Mouse (Mus musculus) stomach, embryonic 14.5 days (tissue): ENCODE measurements around the gene Exph5. TPM values are rescaled to one million over a fixed set of nuclear protein-coding genes. Genes with fewer than 3 reads are reported as not detected.

Source experiments
- ATAC-seq: fragments of 200-750 bp; cut with Nextera tagmentation; 2 replicates; pipeline ENCODE4 v1.8.0; 2017; ENCODE audit warnings: low read depth, moderate TSS enrichment; ENCODE audit not compliant: insufficient number of reproducible peaks, insufficient read depth, low FRiP score
- H3K27ac ChIP-seq: fragments of 300-500 bp; sonication (generic); 2 replicates; pipeline ENCODE4 v1.5.1; 2014; ENCODE audit warnings: mild to moderate bottlenecking, low read length, moderate library complexity, mixed read lengths
- H3K27me3 ChIP-seq: fragments of 300-500 bp; sonication (generic); 2 replicates; pipeline ENCODE4 v1.6.1; 2014; ENCODE audit warnings: low read length, control low read depth, mixed read lengths; ENCODE audit not compliant: control insufficient read depth, insufficient read depth
- H3K36me3 ChIP-seq: fragments of 300-500 bp; sonication (generic); 2 replicates; pipeline ENCODE4 v1.6.1; 2014; ENCODE audit warnings: mild to moderate bottlenecking, control low read depth, low read length, moderate library complexity, mixed read lengths; ENCODE audit not compliant: control insufficient read depth, insufficient read depth
- H3K4me1 ChIP-seq: fragments of 300-500 bp; sonication (generic); 2 replicates; pipeline ENCODE4 v1.6.1; 2014; ENCODE audit warnings: low read length, control low read depth, mixed read lengths; ENCODE audit not compliant: control insufficient read depth, insufficient read depth
- H3K4me2 ChIP-seq: fragments of 300-500 bp; sonication (generic); replicated peaks from 2 replicates; pipeline ENCODE4 v1.6.1; 2014; ENCODE audit warnings: low read depth, low read length, control low read depth
- H3K4me3 ChIP-seq: fragments of 300-500 bp; sonication (generic); 2 replicates; pipeline ENCODE4 v1.5.1; 2014; ENCODE audit warnings: low read depth, low read length, control low read depth
- H3K9ac ChIP-seq: fragments of 300-500 bp; sonication (generic); replicated peaks from 2 replicates; pipeline ENCODE4 v1.6.1; 2014; ENCODE audit warnings: low read depth, mild to moderate bottlenecking, control low read depth, low read length, moderate library complexity, mixed read lengths
- H3K9me3 ChIP-seq: fragments of 300-500 bp; sonication (generic); 2 replicates; pipeline ENCODE4 v1.6.1; 2016; ENCODE audit warnings: low read depth, low read length, control low read depth; ENCODE audit not compliant: control insufficient read depth
- WGBS: fragments of 180-500 bp; shearing (Covaris S2); extraction: QIAGEN DNeasy Blood & Tissue Kit; methylation state at CpG from one replicate; pipeline ENCODE4 v1.1.7; 2014; 5-methylcytosine and 5-hydroxymethylcytosine counted together
- polyA plus RNA-seq: library from polyadenylated mRNA; unstranded; fragments of >200 nt; fragmentation: Nextera tagmentation; extraction: Ambion mirVana; gene quantifications from 2 replicates; pipeline ENCODE4 v1.2.1, GENCODE M21; 2014

Gene Exph5
- polyA plus RNA-seq, 1 experiment from 2014 or later = 14.7 TPM

DNA sequence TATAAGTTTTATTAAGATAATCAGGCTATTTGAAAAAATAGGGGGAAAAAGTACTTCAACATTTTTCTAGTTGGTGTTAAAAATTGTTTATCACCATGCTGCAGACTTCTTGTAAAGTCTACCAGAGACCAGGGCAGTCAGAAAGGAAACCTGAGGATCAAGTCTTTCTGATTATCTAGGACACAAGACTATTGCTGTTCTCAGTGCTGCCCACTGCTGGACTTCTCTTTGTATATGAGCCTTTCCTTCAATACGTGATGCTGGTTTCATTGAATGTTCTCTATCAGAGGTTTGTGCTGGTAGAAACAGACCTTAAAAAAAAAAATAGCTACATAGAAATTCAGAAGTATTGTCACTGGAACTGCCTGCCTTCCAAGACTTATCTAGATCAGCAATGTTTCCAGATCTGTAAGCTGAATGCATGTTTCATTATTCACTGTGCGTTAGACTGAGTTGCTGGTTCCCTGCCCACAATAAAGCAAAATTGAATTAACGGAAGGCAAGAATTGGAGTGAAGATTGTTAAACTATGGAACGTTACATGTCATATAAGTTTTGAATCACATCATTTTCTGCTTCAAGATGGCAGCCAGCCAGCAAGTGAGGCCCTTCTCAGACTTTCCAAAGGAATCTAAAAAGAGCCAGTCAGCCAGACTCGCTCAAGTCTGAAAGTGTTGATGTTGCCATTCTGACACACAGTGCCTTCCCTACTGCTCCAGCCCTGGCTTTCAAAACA is 32.6 kb upstream of the Exph5 start:
- no peaks in the 10 kb centered on the region for H3K36me3 ChIP-seq
- H3K9ac ChIP-seq = no peak overlapping the region
- H3K4me2 ChIP-seq = no peak overlapping the region
- no peak overlapping the region for H3K4me3 ChIP-seq
- no peak overlapping the region; the same call in 1 of the 2 replicates for H3K27ac ChIP-seq
- H3K27me3 ChIP-seq = no peaks in the 10 kb centered on the region
- H3K4me1 ChIP-seq = 0 out of 2 replicates have a peak, but pooled peaks cover 2% of the 10 kb centered on the region
- no peak for ATAC-seq
- 55% methylated on average over 5 of the region's 5 CpGs for WGBS
- H3K9me3 ChIP-seq = no peaks in the 10 kb centered on the region

DNA sequence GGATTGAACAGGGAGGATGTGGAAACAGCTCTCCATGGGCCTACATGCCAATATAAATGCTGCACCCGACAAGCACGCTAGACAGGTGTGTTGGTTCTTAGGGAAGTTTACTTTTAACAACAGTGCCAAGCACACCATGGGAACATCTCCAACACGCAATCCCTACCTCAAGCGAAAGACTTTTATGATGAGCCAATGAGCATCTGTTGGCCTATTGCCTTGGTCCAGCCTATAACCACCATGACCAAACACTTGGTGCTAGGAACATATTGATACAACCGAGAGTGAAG is 32.1 kb upstream of the Exph5 start:
- no peaks in the 10 kb centered on the region for H3K27me3 ChIP-seq
- no peak overlapping the region for H3K4me3 ChIP-seq
- no peak overlapping the region for H3K27ac ChIP-seq
- WGBS = 85% methylated on average over 5 of the region's 5 CpGs
- H3K4me2 ChIP-seq = no peak overlapping the region
- ATAC-seq = no peak
- H3K9me3 ChIP-seq = no peaks in the 10 kb centered on the region
- H3K36me3 ChIP-seq = no peaks in the 10 kb centered on the region
- H3K9ac ChIP-seq = no peak overlapping the region
- 0 out of 2 replicates have a peak, but pooled peaks cover 2% of the 10 kb centered on the region for H3K4me1 ChIP-seq

DNA sequence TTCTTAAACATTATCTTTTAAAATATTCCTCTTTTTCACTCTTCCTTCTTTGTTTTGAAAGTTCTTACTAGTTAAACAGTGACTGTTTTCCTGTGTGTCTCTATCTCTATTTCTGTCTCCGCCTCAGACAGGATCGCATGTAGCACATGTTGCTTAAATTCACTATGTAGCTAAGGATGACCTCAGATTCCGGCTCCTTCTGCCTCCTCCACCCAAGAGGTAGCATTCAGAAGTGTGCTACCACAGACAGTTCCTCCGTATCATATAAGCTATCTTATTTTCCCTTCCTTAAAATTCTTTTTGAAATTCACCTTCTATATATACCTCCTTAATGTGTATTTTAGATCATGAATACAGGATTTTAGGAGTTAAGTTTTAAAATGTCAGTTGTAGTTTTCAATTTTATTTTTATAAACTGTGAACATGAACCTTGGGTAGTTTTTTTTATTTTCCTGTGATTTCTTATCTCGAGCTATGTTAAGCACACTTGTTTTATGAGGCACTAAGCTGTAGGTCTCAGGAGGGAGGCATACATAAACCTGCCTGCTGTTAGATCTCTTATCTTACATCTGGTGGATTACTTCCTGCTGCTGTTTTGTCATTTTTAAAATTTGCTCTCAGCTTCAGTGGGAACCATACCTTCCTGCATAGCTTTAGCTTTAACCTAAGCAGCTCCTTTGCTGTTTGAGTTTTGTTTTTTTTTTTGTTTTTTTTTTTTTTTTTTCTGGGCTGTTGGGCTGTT is 30.0 kb upstream of the Exph5 start:
- no peaks in the 10 kb centered on the region for H3K36me3 ChIP-seq
- no peaks in the 10 kb centered on the region for H3K27me3 ChIP-seq
- no peaks in the 10 kb centered on the region for H3K9me3 ChIP-seq
- ATAC-seq = no peak
- no peak overlapping the region for H3K4me3 ChIP-seq
- no peak overlapping the region for H3K4me2 ChIP-seq
- 58% methylated on average over 5 of the region's 5 CpGs for WGBS
- no peak overlapping the region for H3K9ac ChIP-seq
- 0 out of 2 replicates have a peak, but pooled peaks cover 2% of the 10 kb centered on the region for H3K4me1 ChIP-seq
- H3K27ac ChIP-seq = peak overlapping the region; percentile 3; the same call in 1 of the 2 replicates

DNA sequence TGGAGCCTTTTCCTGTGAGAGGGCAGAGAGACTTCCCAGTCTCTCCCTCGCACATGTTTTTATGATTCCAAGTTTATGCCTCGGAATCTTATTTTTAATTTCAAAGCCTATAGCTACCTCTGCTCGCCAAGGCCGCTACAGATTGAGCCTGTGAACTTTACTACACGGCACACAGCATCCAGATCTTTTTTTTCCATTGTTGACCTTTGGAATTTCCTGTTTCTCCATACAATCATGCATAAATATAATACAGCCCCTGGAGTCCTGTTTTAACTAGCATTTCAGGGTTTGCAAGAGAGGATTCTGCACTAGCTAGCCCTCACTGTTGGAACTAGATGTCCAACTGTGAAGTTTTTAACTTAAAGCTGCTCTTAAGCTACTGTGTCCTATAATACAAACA is 29.3 kb upstream of the Exph5 start:
- H3K4me3 ChIP-seq = no peak overlapping the region
- no peak for ATAC-seq
- H3K9ac ChIP-seq = no peak overlapping the region
- H3K4me2 ChIP-seq = no peak overlapping the region
- H3K27me3 ChIP-seq = no peaks in the 10 kb centered on the region
- 0 out of 2 replicates have a peak, but pooled peaks cover 2% of the 10 kb centered on the region for H3K4me1 ChIP-seq
- WGBS = 51% methylated on average over 5 of the region's 5 CpGs
- H3K36me3 ChIP-seq = no peaks in the 10 kb centered on the region
- no peaks in the 10 kb centered on the region for H3K9me3 ChIP-seq
- peak overlapping the region; percentile 3; the same call in 1 of the 2 replicates for H3K27ac ChIP-seq

- Histone ChIP-seq H3K9me3 (no peaks in the 10 kb centered on the region), H3K4me3 (no peak overlapping the region), H3K36me3 (no peaks in the 10 kb centered on the region), H3K27me3 (no peaks in the 10 kb centered on the region), H3K4me1 (0 out of 2 replicates have a peak, but pooled peaks cover 2% of the 10 kb centered on the region), H3K4me2 (no peak overlapping the region), H3K9ac (no peak overlapping the region), H3K27ac (no peak overlapping the region)
- WGBS = 73% methylated on average over 4 of the region's 4 CpGs
- ATAC-seq = no peak
These were observed 28.8 kb upstream of the Exph5 start for GRCm38 (mm10) chr9:53272714-53273113.

- 0 out of 2 replicates have a peak, but pooled peaks cover 2% of the 10 kb centered on the region for H3K4me1 ChIP-seq
- ATAC-seq = no peak
- WGBS = 89% methylated on average over 1 of the region's 1 CpGs
These were observed 25.1 kb upstream of the Exph5 start for GRCm38 (mm10) chr9:53276381-53276780.

GRCm38 (mm10) chr9:53278997-53279396 is 22.5 kb upstream of the Exph5 start:
- Histone ChIP-seq H3K9me3 (no peaks in the 10 kb centered on the region), H3K27me3 (no peaks in the 10 kb centered on the region), H3K4me1 (no peaks in the 10 kb centered on the region), H3K9ac (no peak overlapping the region), H3K4me2 (no peak overlapping the region), H3K27ac (no peak overlapping the region), H3K36me3 (no peaks in the 10 kb centered on the region), H3K4me3 (no peak overlapping the region)
- 91% methylated on average over 2 of the region's 2 CpGs for WGBS
- no peak for ATAC-seq

More at GRCm38 (mm10) chr9:53276381-53276780, 25.1 kb upstream of the Exph5 start:
- no peak overlapping the region for H3K4me2 ChIP-seq
- H3K36me3 ChIP-seq = no peaks in the 10 kb centered on the region
- H3K4me3 ChIP-seq = no peak overlapping the region
- H3K27ac ChIP-seq = no peak overlapping the region
- H3K9me3 ChIP-seq = no peaks in the 10 kb centered on the region
- H3K9ac ChIP-seq = no peak overlapping the region
- H3K27me3 ChIP-seq = no peaks in the 10 kb centered on the region

DNA sequence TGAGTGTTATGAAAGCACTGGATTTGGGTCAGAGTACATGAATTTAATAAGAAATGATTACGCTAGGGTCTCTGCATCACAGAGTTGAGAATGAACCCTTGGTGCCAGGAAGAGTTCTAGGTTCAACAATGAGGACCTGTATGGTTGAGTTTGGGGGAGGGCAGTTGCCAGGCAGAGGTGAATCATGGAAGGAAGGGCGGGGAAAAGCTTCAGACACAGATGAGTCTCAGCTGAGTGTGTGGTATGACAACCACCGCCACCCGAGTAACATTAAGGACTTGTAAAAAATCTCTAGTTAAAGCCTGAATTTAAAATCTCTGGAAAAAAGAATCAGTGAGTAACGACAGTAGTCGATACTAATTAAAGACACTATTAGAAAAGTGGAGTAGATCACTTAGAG is 14.7 kb upstream of the Exph5 start:
- 87% methylated on average over 6 of the region's 6 CpGs for WGBS
- Histone ChIP-seq H3K9ac (no peak overlapping the region), H3K4me2 (no peak overlapping the region), H3K9me3 (no peaks in the 10 kb centered on the region), H3K4me3 (no peak overlapping the region), H3K4me1 (no peaks in the 10 kb centered on the region), H3K36me3 (no peaks in the 10 kb centered on the region), H3K27me3 (no peaks in the 10 kb centered on the region), H3K27ac (no peak overlapping the region)
- no peak for ATAC-seq
